Mouse (Mus musculus): ENCODE measurements around the gene Sec13. TPM values are rescaled to one million over a fixed set of nuclear protein-coding genes. Genes with fewer than 3 reads are reported as not detected.
A peak's percentile ranks its signal among the peaks of the same experiment; 100 is the strongest.

The Sec13 gene
- total RNA-seq (2017) = 67.4 and 82.3 TPM in 2 replicates

GRCm38 (mm10) chr6:113740236-113741217, at the start of gene Sec13:
Sec13 (minus strand) TSS chr6:113740743.
- peak; percentile 94 for ATAC-seq (ENCODE audit: extremely low read depth, insufficient number of reproducible peaks, low FRiP score, poor library complexity, severe bottlenecking)

- no peak for ATAC-seq (ENCODE audit: extremely low read depth, insufficient number of reproducible peaks, low FRiP score, poor library complexity, severe bottlenecking)
Observed at GRCm38 (mm10) chr6:113787459-113787968, 47.0 kb upstream of the Sec13 start.

GRCm38 (mm10) chr6:113785658-113786057, 45.1 kb upstream of the Sec13 start:
- ATAC-seq (ENCODE audit: extremely low read depth, insufficient number of reproducible peaks, low FRiP score, poor library complexity, severe bottlenecking) = no peak

GRCm38 (mm10) chr6:113778229-113778753, 37.7 kb upstream of the Sec13 start:
- no peak for ATAC-seq (ENCODE audit: extremely low read depth, insufficient number of reproducible peaks, low FRiP score, poor library complexity, severe bottlenecking)

- no peak for ATAC-seq (ENCODE audit: extremely low read depth, insufficient number of reproducible peaks, low FRiP score, poor library complexity, severe bottlenecking)
Observed at GRCm38 (mm10) chr6:113768804-113769203, 28.3 kb upstream of the Sec13 start.

- ATAC-seq (ENCODE audit: extremely low read depth, insufficient number of reproducible peaks, low FRiP score, poor library complexity, severe bottlenecking) = peak; percentile 37; the same call in 1 of the 2 replicates
Observed at GRCm38 (mm10) chr6:113761644-113762043, 21.1 kb upstream of the Sec13 start.

- ATAC-seq (ENCODE audit: extremely low read depth, insufficient number of reproducible peaks, low FRiP score, poor library complexity, severe bottlenecking) = no peak
Observed at GRCm38 (mm10) chr6:113749119-113749685, 8.7 kb upstream of the Sec13 start.

- no peak for ATAC-seq (ENCODE audit: extremely low read depth, insufficient number of reproducible peaks, low FRiP score, poor library complexity, severe bottlenecking)
Observed at GRCm38 (mm10) chr6:113748351-113748750, 7.8 kb upstream of the Sec13 start.

GRCm38 (mm10) chr6:113747284-113747683, 6.7 kb upstream of the Sec13 start:
- no peak for ATAC-seq (ENCODE audit: extremely low read depth, insufficient number of reproducible peaks, low FRiP score, poor library complexity, severe bottlenecking)

GRCm38 (mm10) chr6:113745117-113745516, 4.6 kb upstream of the Sec13 start:
- ATAC-seq (ENCODE audit: extremely low read depth, insufficient number of reproducible peaks, low FRiP score, poor library complexity, severe bottlenecking) = no peak

- ATAC-seq (ENCODE audit: extremely low read depth, insufficient number of reproducible peaks, low FRiP score, poor library complexity, severe bottlenecking) = no peak
Observed at GRCm38 (mm10) chr6:113743111-113743510, 2.6 kb upstream of the Sec13 start.

- no peak for ATAC-seq (ENCODE audit: extremely low read depth, insufficient number of reproducible peaks, low FRiP score, poor library complexity, severe bottlenecking)
Observed at GRCm38 (mm10) chr6:113742321-113742720, 1.8 kb upstream of the Sec13 start.

GRCm38 (mm10) chr6:113741425-113741824, 882 bp upstream of the Sec13 start:
- no peak for ATAC-seq (ENCODE audit: extremely low read depth, insufficient number of reproducible peaks, low FRiP score, poor library complexity, severe bottlenecking)

- no peak for ATAC-seq (ENCODE audit: extremely low read depth, insufficient number of reproducible peaks, low FRiP score, poor library complexity, severe bottlenecking)
Observed at GRCm38 (mm10) chr6:113737318-113738046, 3.1 kb downstream of the Sec13 start.

GRCm38 (mm10) chr6:113731296-113731695, 9.2 kb downstream of the Sec13 start:
- ATAC-seq (ENCODE audit: extremely low read depth, insufficient number of reproducible peaks, low FRiP score, poor library complexity, severe bottlenecking) = no peak

- ATAC-seq (ENCODE audit: extremely low read depth, insufficient number of reproducible peaks, low FRiP score, poor library complexity, severe bottlenecking) = peak; percentile 9; the same call in 1 of the 2 replicates
Observed at GRCm38 (mm10) chr6:113728181-113728580, 12.4 kb downstream of the Sec13 start.

- ATAC-seq (ENCODE audit: extremely low read depth, insufficient number of reproducible peaks, low FRiP score, poor library complexity, severe bottlenecking) = no peak
Observed at GRCm38 (mm10) chr6:113721061-113721460, 19.5 kb downstream of the Sec13 start.

GRCm38 (mm10) chr6:113719878-113720277, 20.7 kb downstream of the Sec13 start, which contains the start of gene Ghrl:
Ghrl (minus strand) TSS chr6:113719880.
- no peak for ATAC-seq (ENCODE audit: extremely low read depth, insufficient number of reproducible peaks, low FRiP score, poor library complexity, severe bottlenecking)

GRCm38 (mm10) chr6:113717541-113717940, 23.0 kb downstream of the Sec13 start:
- ATAC-seq (ENCODE audit: extremely low read depth, insufficient number of reproducible peaks, low FRiP score, poor library complexity, severe bottlenecking) = no peak

Data from neutrophil, adult 5-6 weeks (primary cell).